ENCODE assay signal across 20 mouse cellular contexts in the genomic region with DNA sequence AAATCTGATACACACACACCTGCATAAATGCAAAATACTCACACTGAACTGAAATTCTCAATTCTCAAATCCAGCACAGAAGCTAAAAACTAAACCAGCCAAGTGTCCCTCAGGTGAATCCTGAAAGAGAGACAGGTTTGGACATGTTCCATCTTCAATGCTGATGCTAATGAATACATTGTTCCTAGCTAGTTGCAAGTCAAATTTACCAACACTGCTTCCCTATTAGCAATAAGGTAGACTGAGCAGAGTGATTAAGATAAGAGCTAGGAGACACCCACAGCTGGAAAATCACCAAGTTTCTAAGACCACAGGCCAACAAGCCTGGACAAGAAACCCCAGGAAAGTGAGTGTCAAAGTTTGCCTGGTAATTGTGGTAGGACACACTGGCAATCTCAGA. TPM values are rescaled to one million over a fixed set of nuclear protein-coding genes. Genes with fewer than 3 reads are reported as not detected.
DNase-seq lines count a peak whose midpoint lies in the region; ATAC-seq and TF ChIP-seq lines count a peak whose summit lies in the region.
"Had no signal": no experiment of that assay in that cellular context is flagged by ENCODE, and none has a peak within 500 bp of the region (broad histone marks: within the 10 kb centered on the region; RNA-seq: fewer than 3 reads in every experiment).

No protein-coding gene starts in this region.

- no peak overlapping the region for H3K4me3 ChIP-seq in midbrain, embryonic 11.5 days (ENCODE audit: low read depth, low read length)
- H3K4me3 ChIP-seq in midbrain, embryonic 16.5 days (ENCODE audit: low read depth, low read length): no peak overlapping the region
- H3K4me3 ChIP-seq in E14TG2a.4 (replicated peaks; ENCODE audit: low read length): peak overlapping the region; percentile 82
- H3K4me3 ChIP-seq in hindbrain, embryonic 16.5 days (ENCODE audit: low read length): no peak overlapping the region
- H3K4me3 ChIP-seq: erythroblast, embryonic 14.5 days; hindbrain, embryonic 12.5 days; lung, embryonic 15.5 days; midbrain, embryonic 10.5 days; stomach, embryonic 15.5 days had no signal

- H3K9me3 ChIP-seq in midbrain, embryonic 11.5 days (ENCODE audit: control insufficient read depth, low read length): no peaks in the 10 kb centered on the region
- no peaks in the 10 kb centered on the region for H3K9me3 ChIP-seq in midbrain, embryonic 16.5 days (replicated peaks; ENCODE audit: control insufficient read depth, low read length, poor library complexity, severe bottlenecking)
- no peaks in the 10 kb centered on the region for H3K9me3 ChIP-seq in E14TG2a.4 (ENCODE audit: low read length)
- H3K9me3 ChIP-seq in hindbrain, embryonic 16.5 days (ENCODE audit: control insufficient read depth, low read length): no peaks in the 10 kb centered on the region
- H3K9me3 ChIP-seq: hindbrain, embryonic 12.5 days; lung, embryonic 15.5 days; midbrain, embryonic 10.5 days; stomach, embryonic 15.5 days had no signal

- no peak for TF ChIP-seq CTCF in E14TG2a.4 (conservative IDR thresholded peaks at IDR 0.05; ENCODE audit: low read length)

- ATAC-seq in midbrain, embryonic 11.5 days (ENCODE audit: low FRiP score): no peak
- no peak for ATAC-seq in midbrain, embryonic 16.5 days
- no peak for ATAC-seq in hindbrain, embryonic 16.5 days
- ATAC-seq: forebrain, postnatal 0 days had no signal

- no peaks in the 10 kb centered on the region for H3K27me3 ChIP-seq in midbrain, embryonic 11.5 days (ENCODE audit: control insufficient read depth, insufficient read depth, low read length)
- no peaks in the 10 kb centered on the region for H3K27me3 ChIP-seq in midbrain, embryonic 16.5 days (ENCODE audit: control insufficient read depth, insufficient read depth, low read depth, low read length)
- H3K27me3 ChIP-seq in E14TG2a.4 (ENCODE audit: insufficient read depth, low read length): no peaks in the 10 kb centered on the region
- no peaks in the 10 kb centered on the region for H3K27me3 ChIP-seq in hindbrain, embryonic 16.5 days (replicated peaks; ENCODE audit: control insufficient read depth, insufficient read depth, low read length)
- H3K27me3 ChIP-seq: hindbrain, embryonic 12.5 days; lung, embryonic 15.5 days; stomach, embryonic 15.5 days had no signal

- no peak overlapping the region for H3K9ac ChIP-seq in midbrain, embryonic 11.5 days (ENCODE audit: low read length)
- H3K9ac ChIP-seq in midbrain, embryonic 16.5 days (ENCODE audit: low read depth, low read length): no peak overlapping the region
- H3K9ac ChIP-seq in hindbrain, embryonic 16.5 days (ENCODE audit: low read depth, low read length): no peak overlapping the region
- H3K9ac ChIP-seq: forebrain, postnatal 0 days; hindbrain, embryonic 12.5 days; lung, embryonic 15.5 days; stomach, embryonic 15.5 days had no signal

- H3K36me3 ChIP-seq in midbrain, embryonic 11.5 days (ENCODE audit: control insufficient read depth, insufficient read depth, low read length): peaks cover 17% of the 10 kb centered on the region; the same call in 1 of the 2 replicates
- H3K36me3 ChIP-seq in midbrain, embryonic 16.5 days (ENCODE audit: control insufficient read depth, insufficient read depth, low read length): peaks cover 7% of the 10 kb centered on the region; the same call in 1 of the 2 replicates
- H3K36me3 ChIP-seq in E14TG2a.4 (ENCODE audit: insufficient read depth, low read length): peaks cover 48% of the 10 kb centered on the region
- H3K36me3 ChIP-seq in hindbrain, embryonic 16.5 days (ENCODE audit: control insufficient read depth, insufficient read depth, low read length): peaks cover 5% of the 10 kb centered on the region

- DNase-seq in midbrain, embryonic 11.5 days (ENCODE audit: low spot score, missing footprints): peak; percentile 17
- DNase-seq in MEL-GATA-1-ER (ENCODE audit: extremely low read depth, low read depth): peak; percentile 30
- peak; percentile 92 for DNase-seq in gonadal fat pad, adult 2 months (ENCODE audit: low read depth)
- no peak for DNase-seq in spleen, postnatal 14 days (ENCODE audit: low spot score in 2 of 2)
- DNase-seq in left cerebral cortex, adult 11 months (ENCODE audit: low spot score): no peak
- DNase-seq: cerebellum, adult 11 months; cerebellum, postnatal 14 days; embryo, embryonic 11 days; forebrain, postnatal 0 days; heart, adult 18-20 months; right cerebral cortex, adult 18-20 months had no signal

- peaks cover 4% of the 10 kb centered on the region for H3K4me1 ChIP-seq in midbrain, embryonic 11.5 days (ENCODE audit: control insufficient read depth, insufficient read depth, low read length)
- H3K4me1 ChIP-seq in midbrain, embryonic 16.5 days (ENCODE audit: control insufficient read depth, insufficient read depth, low read length): peaks cover 6% of the 10 kb centered on the region
- peaks cover 70% of the 10 kb centered on the region for H3K4me1 ChIP-seq in E14TG2a.4 (replicated peaks; ENCODE audit: low read depth, low read length)
- peaks cover 4% of the 10 kb centered on the region for H3K4me1 ChIP-seq in hindbrain, embryonic 16.5 days (ENCODE audit: control insufficient read depth, insufficient read depth, low read depth, low read length)

- no peak overlapping the region for H3K27ac ChIP-seq in midbrain, embryonic 11.5 days (ENCODE audit: low read depth, low read length)
- H3K27ac ChIP-seq in midbrain, embryonic 16.5 days (ENCODE audit: low read length): no peak overlapping the region
- H3K27ac ChIP-seq in hindbrain, embryonic 16.5 days (ENCODE audit: low read depth, low read length): no peak overlapping the region
- H3K27ac ChIP-seq: hindbrain, embryonic 12.5 days; lung, embryonic 15.5 days; midbrain, embryonic 10.5 days; stomach, embryonic 15.5 days had no signal

- H3K4me2 ChIP-seq in midbrain, embryonic 11.5 days: no peak overlapping the region
- no peak overlapping the region for H3K4me2 ChIP-seq in midbrain, embryonic 16.5 days (ENCODE audit: low read length)
- H3K4me2 ChIP-seq in hindbrain, embryonic 16.5 days (ENCODE audit: low read length): no peak overlapping the region
- H3K4me2 ChIP-seq: hindbrain, embryonic 12.5 days; liver, embryonic 11.5 days; lung, embryonic 15.5 days; stomach, embryonic 15.5 days had no signal

RNA-seq across cellular contexts. Expression of a gene that starts 11.0 kb away (rescaled TPM):
- polyA plus RNA-seq in midbrain, embryonic 11.5 days (2014; fragmentation: Nextera tagmentation; extraction: Ambion mirVana): 36.5 TPM in 2 replicates
- 35.4 and 40.8 TPM in 2 replicates for polyA plus RNA-seq in midbrain, embryonic 16.5 days (2015; fragmentation: Nextera tagmentation; extraction: Ambion mirVana)
- polyA plus RNA-seq in gonadal fat pad, adult 2 months (2012; rRNA removed): 58.3 and 64.9 TPM in 2 replicates
- polyA plus RNA-seq in hindbrain, embryonic 16.5 days (2015; fragmentation: Nextera tagmentation; extraction: Ambion mirVana): 30.2 and 30.3 TPM in 2 replicates

RNA-seq across cellular contexts. Expression of a gene that starts 26.2 kb away (rescaled TPM):
- polyA plus RNA-seq in midbrain, embryonic 11.5 days (2014; fragmentation: Nextera tagmentation; extraction: Ambion mirVana): 15.5 and 16.3 TPM in 2 replicates
- polyA plus RNA-seq in midbrain, embryonic 16.5 days (2015; fragmentation: Nextera tagmentation; extraction: Ambion mirVana): 12.3 and 14.0 TPM in 2 replicates
- polyA plus RNA-seq in gonadal fat pad, adult 2 months (2012; rRNA removed): 9.0 and 9.6 TPM in 2 replicates
- 10.3 and 11.4 TPM in 2 replicates for polyA plus RNA-seq in hindbrain, embryonic 16.5 days (2015; fragmentation: Nextera tagmentation; extraction: Ambion mirVana)

Comparison
In these comparisons a context has a peak if more than half of its experiments do, and no peak if none do; other contexts are left out.
1. DNase-seq: peak in midbrain, embryonic 11.5 days (single experiment), MEL-GATA-1-ER (single experiment) and gonadal fat pad, adult 2 months (single experiment); none in spleen, postnatal 14 days (0 of 2) and left cerebral cortex, adult 11 months (single experiment).